Mouse (Mus musculus) E14TG2a.4 (cell line): ENCODE results near the gene Tmie.

Source experiments
- H3K27me3 ChIP-seq: 2 replicates; pipeline ENCODE4 v1.6.1; 2014; ENCODE audit warnings: low read length, control low read depth; ENCODE audit not compliant: insufficient read depth
- H3K36me3 ChIP-seq: 2 replicates; pipeline ENCODE4 v1.6.1; 2014; ENCODE audit warnings: low read length, control low read depth; ENCODE audit not compliant: insufficient read depth
- H3K4me1 ChIP-seq: replicated peaks from 2 replicates; pipeline ENCODE4 v1.6.1; 2014; ENCODE audit warnings: low read depth, low read length, control low read depth
- H3K4me3 ChIP-seq: replicated peaks from 2 replicates; pipeline ENCODE4 v1.5.1; 2014; ENCODE audit warnings: mild to moderate bottlenecking, low read length
- H3K9me3 ChIP-seq: 2 replicates; pipeline ENCODE4 v1.6.1; 2014; ENCODE audit warnings: low read length, control low read depth
- CTCF ChIP-seq: conservative IDR thresholded peaks from 2 replicates; pipeline ENCODE4 v1.5.1; 2014; ENCODE audit warnings: low read length
- NANOG ChIP-seq: IDR thresholded peaks from 2 replicates; pipeline ENCODE4 v1.6.1; 2014; ENCODE audit warnings: borderline replicate concordance, low read length, mixed read lengths
- POU5F1 ChIP-seq: IDR thresholded peaks from 2 replicates; pipeline ENCODE4 v1.6.1; 2014; ENCODE audit warnings: low read length, borderline replicate concordance

Tmie gene

GRCm38 (mm10) chr9:110892552-110892951, 12.6 kb upstream of the Tmie start:
- Histone ChIP-seq H3K4me3 (no peak overlapping the region), H3K4me1 (peaks cover 72% of the 10 kb centered on the region), H3K9me3 (no peaks in the 10 kb centered on the region), H3K36me3 (peaks cover 51% of the 10 kb centered on the region), H3K27me3 (no peaks in the 10 kb centered on the region)
- no peak for TF ChIP-seq NANOG
- no peak for TF ChIP-seq POU5F1
- TF ChIP-seq CTCF: no peak

GRCm38 (mm10) chr9:110891077-110891828, 11.3 kb upstream of the Tmie start:
- Histone ChIP-seq H3K27me3 (no peaks in the 10 kb centered on the region), H3K4me3 (no peak overlapping the region), H3K9me3 (no peaks in the 10 kb centered on the region), H3K36me3 (peaks cover 55% of the 10 kb centered on the region), H3K4me1 (peaks cover 72% of the 10 kb centered on the region)
- TF ChIP-seq NANOG: no peak
- no peak for TF ChIP-seq CTCF
- TF ChIP-seq POU5F1: no peak

DNA sequence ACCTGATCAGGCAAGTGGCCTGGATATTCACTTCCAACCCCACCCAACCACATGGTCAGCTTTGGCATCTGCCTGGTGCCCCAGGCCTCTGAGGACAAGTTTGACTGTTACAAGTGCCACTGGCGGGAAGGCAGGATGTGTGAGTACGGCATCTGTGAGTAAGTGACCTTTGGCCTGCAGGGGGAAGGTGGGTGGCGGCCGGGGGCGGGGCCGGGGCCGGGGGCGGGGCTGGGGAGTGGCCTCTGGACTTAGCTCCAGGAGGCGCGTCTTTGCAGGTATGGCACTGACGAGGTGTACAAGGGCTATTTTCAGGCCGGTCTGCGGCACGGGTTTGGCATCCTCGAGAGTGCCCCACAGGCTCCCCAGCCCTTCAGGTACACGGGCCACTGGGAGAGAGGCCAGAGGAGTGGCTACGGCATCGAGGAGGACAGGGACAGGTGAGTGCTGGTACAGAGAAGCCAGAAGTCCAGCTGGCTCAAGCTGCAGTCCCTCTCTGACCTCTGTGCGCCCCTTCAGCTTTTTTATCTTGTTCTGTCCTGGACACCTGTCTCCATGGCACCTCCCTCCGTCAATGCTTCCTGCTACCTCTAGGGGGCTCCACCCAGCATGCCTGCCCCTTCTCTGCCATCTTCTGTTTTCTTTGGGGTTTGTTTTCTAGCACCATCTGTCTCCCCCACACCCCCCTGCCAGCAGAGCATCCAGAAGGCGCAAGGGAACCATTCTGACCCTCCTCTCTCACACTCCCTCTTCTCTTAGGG, 10.3 kb upstream of the Tmie start:
- peaks cover 65% of the 10 kb centered on the region for H3K4me1 ChIP-seq
- peak overlapping the region; percentile 69 for H3K4me3 ChIP-seq
- peak; percentile 93 for TF ChIP-seq CTCF
- TF ChIP-seq POU5F1: no peak
- TF ChIP-seq NANOG: no peak
- no peaks in the 10 kb centered on the region for H3K27me3 ChIP-seq
- peaks cover 66% of the 10 kb centered on the region for H3K36me3 ChIP-seq
- H3K9me3 ChIP-seq: no peaks in the 10 kb centered on the region

DNA sequence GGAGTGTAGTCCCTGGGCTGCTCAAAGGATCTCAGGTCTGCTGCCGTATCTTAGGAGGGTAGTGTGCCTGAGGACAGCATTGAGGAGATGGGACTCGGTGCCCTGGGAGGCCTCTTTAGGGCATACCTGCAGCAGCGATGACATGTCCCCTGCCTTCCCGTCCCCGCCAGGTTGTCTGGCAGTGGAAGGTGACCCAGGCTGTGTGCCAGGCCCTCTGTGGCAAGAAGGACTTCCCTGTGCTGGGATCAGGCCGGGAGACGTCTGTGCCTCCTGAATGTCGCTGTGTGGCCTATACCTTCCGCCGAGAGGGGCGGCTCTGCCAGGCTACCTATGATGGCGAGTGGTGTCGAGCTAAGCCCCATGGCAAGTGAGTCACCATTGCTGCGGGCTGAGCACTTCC, 9.0 kb upstream of the Tmie start:
- peaks cover 67% of the 10 kb centered on the region for H3K36me3 ChIP-seq
- H3K27me3 ChIP-seq: no peaks in the 10 kb centered on the region
- H3K9me3 ChIP-seq: no peaks in the 10 kb centered on the region
- peak overlapping the region; percentile 69 for H3K4me3 ChIP-seq
- H3K4me1 ChIP-seq: peaks cover 58% of the 10 kb centered on the region
- TF ChIP-seq NANOG: no peak
- no peak for TF ChIP-seq CTCF
- no peak for TF ChIP-seq POU5F1

- TF ChIP-seq NANOG: no peak
- TF ChIP-seq CTCF: no peak
- TF ChIP-seq POU5F1: no peak
- H3K36me3 ChIP-seq: peaks cover 61% of the 10 kb centered on the region
- H3K9me3 ChIP-seq: no peaks in the 10 kb centered on the region
- H3K4me1 ChIP-seq: peaks cover 53% of the 10 kb centered on the region
- H3K27me3 ChIP-seq: no peaks in the 10 kb centered on the region
- peak overlapping the region; percentile 69 for H3K4me3 ChIP-seq
Observed at GRCm38 (mm10) chr9:110887388-110888303, 7.7 kb upstream of the Tmie start.

GRCm38 (mm10) chr9:110881953-110882352, 2.0 kb upstream of the Tmie start:
- TF ChIP-seq NANOG (no peak), POU5F1 (no peak), CTCF (no peak)
- Histone ChIP-seq H3K36me3 (peaks cover 35% of the 10 kb centered on the region), H3K9me3 (no peaks in the 10 kb centered on the region), H3K4me3 (0 out of 2 replicates have a peak overlapping the region, but pooled peaks have one; percentile 32), H3K4me1 (peaks cover 43% of the 10 kb centered on the region), H3K27me3 (peaks cover 42% of the 10 kb centered on the region)

- TF ChIP-seq CTCF: no peak
- no peak for TF ChIP-seq POU5F1
- no peak for TF ChIP-seq NANOG
Observed at GRCm38 (mm10) chr9:110880772-110881171, 859 bp upstream of the Tmie start.

More at GRCm38 (mm10) chr9:110880772-110881171, 859 bp upstream of the Tmie start:
- Histone ChIP-seq H3K36me3 (peaks cover 25% of the 10 kb centered on the region), H3K4me3 (peak overlapping the region; percentile 86), H3K9me3 (no peaks in the 10 kb centered on the region), H3K4me1 (peaks cover 40% of the 10 kb centered on the region), H3K27me3 (peaks cover 45% of the 10 kb centered on the region)
